Mouse (Mus musculus) forelimb bud, embryonic 11.5 days (tissue): ENCODE data around the gene Grb10.
A peak's percentile ranks its signal among the peaks of the same experiment; 100 is the strongest.

Source experiments
- DNase-seq: peaks from one replicate; pipeline ENCODE4 v3.0.0-alpha.2; 2012; ENCODE audit warnings: low read depth, low spot score

Gene Grb10

DNA sequence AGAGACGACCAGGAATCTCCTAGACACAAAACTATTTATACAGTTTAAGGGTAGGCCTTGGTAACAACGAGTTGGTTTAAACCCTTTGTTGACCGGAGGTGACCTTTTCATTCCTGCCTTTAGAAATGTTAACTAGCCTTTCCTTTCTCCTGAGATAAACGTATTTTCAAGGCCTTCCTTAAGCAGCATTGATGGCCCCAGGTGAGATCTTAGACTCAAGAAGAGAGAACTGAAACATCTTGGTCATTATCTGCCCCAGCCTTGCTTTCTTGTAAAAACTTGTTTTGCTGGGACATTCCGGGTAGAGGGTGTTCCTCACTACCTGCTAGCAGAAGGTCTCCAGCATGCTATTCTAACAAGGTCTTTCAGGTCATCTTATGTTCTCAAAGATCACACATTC lies 133.5 kb downstream of the Grb10 start:
- DNase-seq, result no peak

DNA sequence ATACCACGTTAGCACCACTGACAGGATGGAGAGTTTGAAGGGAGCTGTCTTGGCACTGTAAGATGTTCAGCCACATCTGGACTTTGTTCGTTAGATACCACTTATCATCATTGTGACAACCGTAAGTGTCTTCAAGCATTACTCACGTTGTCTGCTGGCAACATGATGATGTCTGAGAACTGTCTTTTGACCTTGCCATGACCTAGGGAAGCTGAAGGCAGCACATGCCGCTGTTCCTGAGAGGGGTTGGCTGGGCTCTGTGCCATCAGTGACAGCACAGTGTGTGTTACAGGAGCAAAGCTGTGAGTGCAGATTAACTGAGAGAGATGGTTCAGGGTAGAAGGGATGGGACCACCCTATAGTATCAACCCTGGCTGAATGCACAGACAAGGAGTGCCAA lies 137.0 kb downstream of the Grb10 start:
- no peak for DNase-seq

DNA sequence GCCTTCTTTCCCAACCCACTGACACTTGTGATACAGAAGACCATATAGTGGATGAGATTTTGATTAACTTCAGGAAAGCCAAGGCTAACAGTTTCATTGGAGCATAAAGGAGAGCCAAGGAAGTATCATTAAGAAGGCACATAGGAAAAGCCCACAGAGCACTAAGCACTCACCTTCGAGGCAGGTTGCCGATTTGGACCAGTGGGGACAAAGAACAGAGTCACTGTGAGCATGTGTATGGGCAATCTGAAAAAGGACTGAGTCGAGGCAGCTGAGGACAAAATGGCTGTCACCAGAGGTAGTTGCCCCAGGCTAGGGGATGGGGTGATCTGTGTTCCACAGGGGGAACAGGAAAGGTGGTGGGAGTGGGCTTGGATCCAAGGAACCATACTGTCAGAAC lies 140.0 kb downstream of the Grb10 start:
- DNase-seq, result no peak

DNA sequence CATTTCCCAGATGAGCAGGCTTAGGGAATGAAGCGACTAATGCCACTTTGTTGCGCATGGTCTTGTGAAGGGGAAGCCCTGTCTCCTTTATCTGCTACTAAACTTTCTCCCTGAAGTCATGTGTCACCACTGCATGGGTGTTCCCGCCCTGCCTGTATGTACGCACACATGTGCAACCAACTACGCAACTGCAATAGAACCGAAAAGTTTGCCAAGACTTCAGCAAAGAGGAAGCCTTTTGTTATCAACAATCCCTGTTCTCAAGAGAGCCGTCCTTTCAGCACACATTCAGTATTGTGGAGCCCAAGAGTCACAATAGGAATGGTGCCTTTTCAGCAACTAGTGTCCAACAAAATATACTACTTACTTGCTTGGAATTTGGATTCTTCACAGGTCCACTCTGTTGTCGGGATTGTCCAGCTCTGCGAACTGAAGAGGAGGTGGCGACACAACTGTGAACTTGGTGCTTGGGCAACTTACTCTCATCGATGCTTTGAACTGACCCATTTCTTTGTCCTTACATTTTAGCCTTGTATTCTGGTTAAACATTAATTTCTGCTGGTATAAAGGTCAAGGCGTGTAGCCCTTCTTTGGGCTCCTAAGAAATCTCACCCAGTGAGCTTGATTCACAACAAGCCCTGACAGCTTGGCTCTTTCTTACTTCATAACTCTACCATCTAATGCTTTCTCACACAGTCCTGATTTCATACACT lies 140.7 kb downstream of the Grb10 start, which contains the start of gene Ddc:
Gene Ddc (minus strand): TSS at position 500 of the 713 bp plus-strand sequence.
- no peak for DNase-seq

DNA sequence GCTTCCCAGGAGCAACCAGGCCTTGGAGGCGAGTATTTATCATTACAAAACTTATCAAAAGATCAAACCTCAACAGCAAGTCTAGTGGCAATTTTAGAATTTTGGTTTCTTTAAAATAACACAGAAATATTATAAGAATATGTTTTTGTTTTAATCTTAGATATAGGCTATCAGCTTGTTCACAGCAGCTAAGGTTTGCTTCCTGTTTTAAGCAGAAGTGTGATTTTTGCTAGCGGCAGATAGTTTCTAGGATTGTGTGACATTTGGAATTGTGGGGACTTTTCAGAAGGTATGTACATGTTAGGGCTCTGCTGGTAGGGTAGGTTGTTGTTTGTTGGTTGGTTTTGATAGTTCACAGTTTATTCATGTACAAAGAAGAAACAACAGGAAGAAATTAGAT lies 143.0 kb downstream of the Grb10 start:
- DNase-seq, result no peak

DNA sequence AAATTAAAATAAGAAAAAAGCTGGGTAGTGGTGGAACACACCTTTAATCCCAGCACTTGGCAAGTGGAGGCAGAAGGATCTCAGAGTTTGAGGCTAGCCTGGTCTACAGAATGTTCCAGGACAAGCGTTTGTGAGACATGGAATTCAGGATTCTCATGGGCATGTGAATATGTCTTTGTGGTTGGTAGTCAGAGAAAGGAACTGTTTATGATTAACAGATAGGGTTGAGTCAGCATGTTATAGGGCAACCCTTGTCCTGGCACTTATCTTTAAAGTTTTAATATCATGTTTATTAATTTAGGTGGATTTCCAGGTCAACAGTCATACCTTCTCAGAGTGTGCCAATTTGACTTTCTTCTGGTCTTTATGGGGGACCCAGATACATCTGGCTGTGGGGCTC lies 144.7 kb downstream of the Grb10 start:
- DNase-seq, result no peak

DNA sequence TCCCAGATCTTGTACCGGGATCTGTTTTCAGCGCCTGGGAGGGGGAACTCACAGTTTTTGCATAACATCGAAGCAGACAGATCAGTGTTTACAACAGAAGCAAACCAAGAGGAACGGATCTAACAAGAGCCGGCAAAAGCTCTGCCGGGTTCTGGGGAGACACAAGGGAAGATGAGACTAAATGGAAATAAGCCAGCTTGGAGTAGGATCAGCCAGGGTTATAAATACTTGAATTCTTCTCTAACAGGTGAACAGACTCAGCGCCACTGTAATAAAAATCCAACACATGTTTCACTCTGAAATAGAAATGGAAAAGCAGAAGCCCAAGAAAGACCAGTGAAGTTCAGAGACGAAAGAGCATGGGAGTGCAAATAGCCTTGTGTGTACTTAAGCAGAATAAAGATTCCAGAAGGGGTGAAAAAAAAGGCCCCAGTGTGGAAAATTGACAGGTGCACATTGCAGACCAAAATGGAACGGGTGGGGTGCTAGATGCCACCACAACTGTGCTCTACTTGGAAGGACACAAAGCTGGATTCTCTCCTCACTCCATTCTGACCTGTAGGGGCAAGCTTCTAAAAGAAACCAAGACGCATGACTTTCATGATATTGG lies 145.4 kb downstream of the Grb10 start:
- DNase-seq, result no peak

DNA sequence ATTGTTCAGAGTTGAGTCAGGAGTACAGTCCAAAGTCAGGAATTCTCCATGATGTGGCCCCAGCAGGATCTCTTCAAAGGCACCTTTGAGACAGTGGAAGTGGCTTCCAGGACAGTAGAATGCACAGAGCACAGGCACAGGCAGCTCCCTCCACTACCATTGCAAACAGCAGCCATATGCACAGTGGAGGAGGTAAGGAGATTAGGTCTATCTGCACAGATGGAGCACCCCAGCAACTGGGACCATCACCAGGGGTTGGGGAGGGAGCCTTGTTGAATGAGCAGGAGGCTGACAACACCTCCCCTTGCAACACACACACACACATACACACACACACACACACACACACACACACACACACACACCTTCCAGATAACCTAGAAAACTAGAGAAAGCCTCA lies 146.7 kb downstream of the Grb10 start:
- DNase-seq, result no peak

DNA sequence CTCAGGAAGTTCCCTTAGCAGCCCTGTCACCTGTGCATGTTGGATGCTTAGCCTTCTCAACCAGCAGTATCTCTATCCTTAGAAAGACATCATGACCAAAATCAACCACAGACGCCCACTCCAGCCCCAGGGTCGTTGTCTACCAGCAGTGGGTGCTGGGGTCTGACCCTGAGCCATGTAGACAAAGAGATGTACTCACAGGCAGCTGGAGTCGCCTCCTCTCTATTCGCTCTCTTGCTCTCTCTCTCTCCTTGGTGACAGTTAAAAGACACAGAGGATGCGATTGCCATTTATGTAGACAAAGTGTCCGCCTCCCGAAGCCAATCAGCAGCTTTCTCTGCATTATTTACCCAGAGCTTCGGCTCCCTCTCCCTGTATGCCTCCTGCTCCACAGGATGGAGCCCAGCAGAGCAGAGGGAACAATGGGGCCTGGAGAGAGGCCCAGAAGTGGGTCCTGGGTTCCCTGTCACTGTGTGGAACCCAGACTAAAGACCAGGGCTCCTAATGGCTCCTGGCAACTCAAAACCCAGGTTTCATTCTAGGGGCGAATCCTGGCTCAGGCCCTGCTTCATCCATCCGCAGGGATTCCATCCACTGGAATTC lies 148.2 kb downstream of the Grb10 start:
- DNase-seq, result no peak

DNA sequence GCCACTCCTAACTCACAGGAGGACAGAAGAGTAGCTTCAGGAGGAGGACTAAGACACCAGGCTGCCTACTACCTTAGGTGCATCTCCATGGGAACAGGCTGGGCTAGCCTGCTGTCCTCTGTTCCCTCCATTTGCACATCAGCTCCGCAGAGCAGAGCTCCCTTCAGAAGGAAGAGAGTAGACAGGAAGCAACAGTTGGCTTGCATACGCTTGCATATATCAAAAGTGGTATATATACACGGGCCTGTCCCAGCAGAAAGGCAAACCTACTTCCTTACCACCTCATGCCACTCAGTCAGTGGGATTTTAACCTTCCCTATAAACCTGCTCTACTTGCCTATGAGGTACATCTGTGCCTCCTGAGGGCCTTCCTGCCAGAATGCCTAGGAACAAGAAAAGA lies 149.8 kb downstream of the Grb10 start:
- DNase-seq, result no peak

DNA sequence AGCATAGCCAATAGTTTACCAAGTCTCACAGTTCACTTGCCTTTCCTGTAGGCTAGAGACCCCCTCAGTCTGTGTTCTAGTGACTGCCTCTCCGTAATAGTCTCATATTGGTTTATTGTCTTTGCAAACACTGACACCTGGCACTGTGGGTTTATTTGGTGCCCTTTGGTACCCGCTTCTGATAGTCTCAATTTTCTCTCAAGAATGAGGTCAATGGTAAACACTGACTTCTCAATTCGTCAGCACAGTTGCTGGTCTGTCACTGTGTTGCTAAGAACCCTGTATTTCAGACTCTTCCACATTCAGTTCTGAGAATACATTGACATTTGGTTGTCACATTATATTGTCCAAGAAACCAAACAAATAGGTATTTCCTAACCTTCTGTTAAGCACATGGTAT lies 150.4 kb downstream of the Grb10 start:
- no peak for DNase-seq

DNA sequence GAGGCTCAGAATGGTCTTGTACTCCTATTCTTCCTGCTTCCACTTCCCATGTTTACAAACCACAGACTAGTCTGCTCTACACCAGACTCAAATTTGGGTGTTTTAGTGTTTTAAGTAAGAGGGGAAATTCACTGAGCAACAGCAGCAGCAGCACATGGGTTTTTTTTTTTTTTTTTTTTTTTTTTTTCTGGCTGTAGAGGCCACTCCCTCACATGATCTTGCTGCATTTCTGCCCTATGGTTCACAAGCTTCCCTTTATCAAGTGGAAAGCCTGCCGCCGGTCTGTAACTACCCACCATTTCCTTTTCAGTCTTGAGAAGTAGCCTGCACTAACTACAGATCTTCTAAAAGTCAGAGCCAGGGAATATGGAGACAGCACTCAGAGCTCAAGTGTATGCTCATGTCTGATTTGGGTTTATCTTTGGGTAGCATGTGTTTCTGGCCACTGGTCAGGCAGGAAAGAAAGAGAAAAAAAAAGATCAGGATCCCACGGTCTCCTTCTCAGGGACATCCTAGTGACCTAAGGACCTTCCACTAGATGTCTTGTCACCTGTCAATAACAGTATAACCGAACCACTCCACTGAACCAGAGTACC lies 152.0 kb downstream of the Grb10 start:
- no peak for DNase-seq

DNA sequence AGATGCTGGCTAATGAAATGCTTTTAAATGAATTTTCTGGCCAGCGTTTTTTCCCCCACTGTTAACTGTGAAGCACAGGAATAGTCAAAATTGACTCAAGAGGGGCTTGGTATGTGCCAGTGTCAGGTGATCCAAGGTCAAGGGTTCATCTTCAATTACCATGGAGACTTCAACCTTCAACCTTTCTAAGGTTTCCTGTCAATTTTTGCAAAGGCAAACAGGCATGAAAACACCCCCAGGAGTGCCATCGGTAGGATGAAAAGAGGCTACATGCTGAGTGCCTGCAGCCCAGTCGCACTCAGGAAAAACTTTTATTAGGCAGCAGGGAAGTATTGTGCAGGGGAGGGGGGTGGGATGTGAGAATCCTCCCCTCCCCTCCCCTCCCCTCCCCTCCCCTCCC lies 152.6 kb downstream of the Grb10 start:
- DNase-seq, result peak; percentile 49

DNA sequence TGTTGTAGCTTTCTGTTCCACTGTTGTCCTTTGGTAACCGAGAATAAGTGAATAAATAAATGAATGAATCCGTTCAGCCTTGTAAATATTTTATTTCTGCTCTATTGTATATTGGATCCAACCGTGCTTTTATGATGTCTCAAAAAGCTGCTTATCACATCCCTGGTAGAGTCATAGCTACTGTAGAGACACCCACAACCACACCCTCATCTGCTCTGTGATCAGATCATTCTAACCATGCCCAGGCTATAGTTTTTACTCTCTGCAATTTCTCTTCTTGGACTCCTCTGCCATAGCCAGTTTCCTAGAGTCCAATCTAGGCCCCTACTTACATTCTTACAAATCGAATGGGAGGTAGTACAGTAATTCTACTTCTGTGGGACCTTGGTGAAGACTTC lies 153.2 kb downstream of the Grb10 start:
- no peak for DNase-seq

DNA sequence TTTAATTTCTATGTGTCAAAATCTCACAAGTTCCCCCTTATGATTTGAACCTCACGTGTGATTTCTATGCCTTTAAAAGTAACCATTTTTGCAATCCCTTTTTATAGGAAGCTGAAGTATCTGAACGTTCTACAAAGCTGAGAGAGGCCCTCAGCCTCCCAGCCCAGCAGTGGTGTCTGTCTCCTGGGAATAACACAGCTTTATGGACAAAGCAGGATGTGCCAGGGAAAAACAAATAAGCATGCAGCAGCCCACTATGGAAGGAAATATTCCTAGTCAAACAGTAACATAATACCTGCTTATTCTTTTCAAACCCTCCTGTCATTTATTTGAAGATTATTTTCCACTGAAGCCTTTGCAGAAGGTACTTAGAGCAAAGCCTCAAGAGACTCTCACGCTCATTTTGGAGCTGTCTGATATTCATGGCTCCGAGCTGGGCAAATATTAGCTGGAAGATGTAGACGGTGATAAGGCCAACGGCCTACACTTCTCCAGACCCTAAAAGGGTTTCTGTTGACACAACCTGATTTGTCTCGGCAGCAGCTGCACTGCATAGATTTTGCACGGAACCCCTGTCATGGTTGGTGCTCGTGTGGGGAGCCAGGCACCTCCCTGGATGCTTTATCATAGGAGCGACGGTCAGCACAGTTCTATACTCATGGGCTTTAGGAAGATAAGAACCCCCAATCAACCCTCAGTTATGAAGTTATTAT lies 153.8 kb downstream of the Grb10 start:
- no peak for DNase-seq

DNA sequence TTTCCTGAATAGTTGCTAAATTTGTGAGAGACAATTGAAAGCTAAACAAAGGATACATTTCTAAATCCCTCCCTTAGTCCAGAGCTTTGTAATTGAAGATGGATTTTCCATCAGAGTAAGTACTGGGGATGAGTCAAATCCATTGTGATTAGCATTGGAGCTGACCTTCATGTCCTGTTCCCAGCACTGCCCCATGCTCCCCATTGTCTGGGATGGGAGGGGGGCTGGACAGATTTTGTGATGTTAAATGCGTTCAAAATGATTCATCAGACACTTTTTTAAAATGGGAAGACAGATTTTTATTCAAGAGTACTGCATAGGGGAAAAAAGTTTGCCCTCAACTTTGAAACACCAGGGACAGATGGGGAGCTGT lies 156.7 kb downstream of the Grb10 start:
- DNase-seq, result no peak

DNA sequence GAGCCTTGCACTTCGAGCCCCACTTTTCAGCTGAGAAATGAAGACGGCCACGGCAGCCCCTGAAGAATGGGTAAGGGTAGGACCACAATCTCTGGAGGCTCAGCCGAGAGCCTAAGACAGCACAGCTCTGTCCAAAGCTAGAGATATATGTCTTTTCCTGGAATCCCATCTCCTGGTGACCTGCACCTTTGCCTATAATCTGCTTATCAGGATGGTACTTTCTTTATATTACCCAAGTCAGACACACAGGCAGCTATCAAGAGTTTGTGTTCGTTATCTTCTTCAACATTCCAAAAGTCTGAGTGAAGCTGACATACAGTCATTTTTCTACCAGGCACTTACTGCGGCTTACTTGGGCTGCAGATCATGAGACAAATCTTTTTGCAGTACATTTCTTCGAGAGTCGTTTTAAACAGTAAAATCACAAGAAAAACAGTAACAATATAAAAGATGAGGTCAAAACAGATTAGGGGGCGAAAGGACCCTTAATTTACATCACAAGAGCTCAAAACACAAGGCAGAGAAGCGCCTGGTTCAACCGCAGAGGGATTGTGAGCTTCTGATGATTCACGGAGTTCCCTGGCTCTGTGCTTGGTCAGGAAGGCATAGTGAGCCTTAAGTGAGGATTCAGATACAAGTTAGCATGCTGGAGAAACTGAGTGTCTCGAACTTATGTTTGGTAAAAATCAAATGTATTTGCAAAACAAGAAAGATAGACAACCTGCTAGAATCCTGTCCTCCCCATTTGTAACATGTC lies 157.3 kb downstream of the Grb10 start:
- DNase-seq, result no peak
